Mouse (Mus musculus) heart, embryonic 10.5 days (tissue): ENCODE data around the gene BC025446. TPM values are rescaled to one million over a fixed set of nuclear protein-coding genes. Genes with fewer than 3 reads are reported as not detected.

Experiments used
- DNase-seq: peaks from one replicate; pipeline ENCODE4 v3.0.0-alpha.2; 2017; ENCODE audit warnings: low spot score
- H3K27ac ChIP-seq: fragments of 300-500 bp; sonication (generic); 2 replicates; pipeline ENCODE4 v1.5.1; 2016; ENCODE audit warnings: mild to moderate bottlenecking
- H3K27me3 ChIP-seq: fragments of 300-500 bp; sonication (generic); 2 replicates; pipeline ENCODE4 v1.6.1; 2016; ENCODE audit warnings: mild to moderate bottlenecking; ENCODE audit not compliant: poor library complexity, insufficient read depth, severe bottlenecking
- H3K36me3 ChIP-seq: fragments of 300-500 bp; sonication (generic); 2 replicates; pipeline ENCODE4 v1.6.1; 2016; ENCODE audit warnings: mild to moderate bottlenecking, moderate library complexity
- H3K4me1 ChIP-seq: fragments of 300-500 bp; sonication (generic); 2 replicates; pipeline ENCODE4 v1.6.1; 2016; ENCODE audit warnings: mild to moderate bottlenecking
- H3K4me3 ChIP-seq: fragments of 300-500 bp; sonication (generic); 2 replicates; pipeline ENCODE4 v1.5.1; 2016; ENCODE audit warnings: mild to moderate bottlenecking, moderate library complexity
- H3K9me3 ChIP-seq: fragments of 300-500 bp; sonication (generic); 2 replicates; pipeline ENCODE4 v1.6.1; 2016; ENCODE audit warnings: mild to moderate bottlenecking, moderate library complexity
- WGBS: fragments of 180-500 bp; shearing (Covaris S2); methylation state at CpG from one replicate; pipeline ENCODE4 v1.1.7; 2016; 5-methylcytosine and 5-hydroxymethylcytosine counted together
- polyA plus RNA-seq: library from polyadenylated mRNA; unstranded; fragments of >200 nt; fragmentation: Nextera tagmentation; extraction: Ambion mirVana; gene quantifications from 2 replicates; pipeline ENCODE4 v1.2.1, GENCODE M21; 2016

The BC025446 gene
- polyA plus RNA-seq, 1 experiment from 2014 or later: 0.18 TPM

DNA sequence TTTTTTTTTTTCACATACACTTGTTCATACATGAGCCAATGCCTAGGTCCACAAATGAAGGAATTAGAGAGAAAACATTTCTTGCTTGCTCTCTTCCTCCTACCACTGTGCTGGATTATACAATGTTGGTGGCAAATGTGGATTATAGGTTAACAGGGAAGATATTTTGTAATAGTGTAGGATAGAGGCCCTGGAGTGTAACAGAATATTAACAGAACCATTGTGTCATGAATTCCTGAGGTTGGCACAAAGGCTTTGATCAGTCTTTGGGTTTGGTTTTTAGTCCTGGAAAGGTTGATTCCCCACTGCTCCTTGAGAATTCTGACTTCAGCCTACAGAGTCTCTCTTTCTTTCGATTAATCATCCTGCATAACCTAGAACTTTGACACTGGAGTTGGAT, 50.5 kb downstream of the BC025446 start:
- no peaks in the 10 kb centered on the region for H3K4me1 ChIP-seq
- no peak for DNase-seq
- WGBS: 76% methylated on average over 1 of the region's 1 CpGs
- no peak overlapping the region for H3K27ac ChIP-seq
- H3K9me3 ChIP-seq: no peaks in the 10 kb centered on the region
- H3K4me3 ChIP-seq: no peak overlapping the region
- no peaks in the 10 kb centered on the region for H3K36me3 ChIP-seq
- H3K27me3 ChIP-seq: no peaks in the 10 kb centered on the region

DNA sequence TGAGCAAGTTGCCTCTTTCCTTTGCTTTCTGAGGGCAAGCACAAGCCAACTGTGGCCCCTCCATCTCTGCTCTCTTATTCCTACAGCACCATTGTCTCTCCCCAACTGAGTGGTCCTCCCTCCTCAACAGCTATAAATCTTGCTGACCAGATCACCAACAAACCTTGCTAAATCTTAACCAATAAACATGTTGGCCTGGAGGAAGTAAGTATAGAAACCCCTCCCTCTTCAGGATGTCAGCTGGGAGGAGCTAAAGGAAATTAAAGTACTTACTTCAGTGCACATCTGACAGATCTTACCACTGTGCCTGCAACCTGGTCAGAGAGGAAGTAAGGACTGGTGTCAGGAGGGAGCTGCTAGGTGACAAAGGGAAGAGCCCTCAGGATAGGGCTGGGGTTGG, 51.9 kb downstream of the BC025446 start, which contains the start of gene Ly6f:
Gene Ly6f, plus strand, starts transcription at position 301 of the 400 bp plus-strand sequence.
- DNase-seq: no peak
- Histone ChIP-seq H3K4me1 (no peaks in the 10 kb centered on the region), H3K9me3 (no peaks in the 10 kb centered on the region), H3K4me3 (no peak within 1 kb of the TSS), H3K27me3 (no peaks in the 10 kb centered on the region), H3K36me3 (no peaks in the 10 kb centered on the region), H3K27ac (no peak within 1 kb of the TSS)

DNA sequence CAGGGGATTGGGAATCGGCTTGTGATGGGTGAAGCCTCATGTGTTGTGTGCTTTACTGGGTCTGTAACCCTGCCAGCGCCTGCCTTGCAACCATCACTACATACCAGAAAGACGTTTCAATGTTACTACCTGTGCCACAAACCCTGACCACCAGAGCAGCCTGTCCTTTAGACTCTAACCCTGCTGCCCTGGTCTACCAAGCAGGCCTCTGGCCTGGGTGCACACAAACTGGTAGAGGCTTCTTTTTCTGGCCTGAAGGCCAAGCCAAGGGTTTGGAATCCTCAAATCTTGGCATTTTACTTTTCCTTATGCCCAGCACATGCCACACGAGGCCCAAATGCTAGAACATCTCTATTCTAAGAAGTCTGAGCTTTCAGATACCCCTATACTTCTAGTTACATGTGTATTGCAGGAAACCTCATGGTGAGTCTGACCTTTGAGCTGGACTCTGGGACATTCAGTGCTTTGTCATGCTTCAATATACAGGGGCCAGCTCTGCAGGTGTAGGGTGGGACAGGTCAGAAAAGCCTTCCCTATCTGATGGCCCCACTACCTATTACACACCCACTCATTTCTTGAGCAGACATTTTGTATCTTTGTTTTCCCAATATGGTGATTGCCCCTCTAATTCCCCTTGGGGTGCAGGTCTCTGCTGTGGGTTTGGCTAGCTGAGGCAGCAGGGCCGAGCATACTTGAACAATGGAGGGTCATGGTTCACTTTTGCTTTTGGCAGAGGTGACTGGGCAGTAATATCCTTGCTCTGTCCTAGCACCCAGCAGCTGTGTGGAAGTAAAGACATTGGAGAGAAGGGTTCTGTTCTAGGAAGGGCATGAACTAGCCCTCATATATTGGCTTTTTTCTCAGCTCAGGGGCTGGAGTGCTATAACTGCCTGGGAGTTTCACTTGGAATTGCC, 53.0 kb downstream of the BC025446 start:
- WGBS: 79% methylated on average over 5 of the region's 5 CpGs
- Histone ChIP-seq H3K4me3 (no peak overlapping the region), H3K27me3 (no peaks in the 10 kb centered on the region), H3K9me3 (no peaks in the 10 kb centered on the region), H3K4me1 (no peaks in the 10 kb centered on the region), H3K36me3 (no peaks in the 10 kb centered on the region), H3K27ac (no peak overlapping the region)
- DNase-seq: peak; percentile 57

DNA sequence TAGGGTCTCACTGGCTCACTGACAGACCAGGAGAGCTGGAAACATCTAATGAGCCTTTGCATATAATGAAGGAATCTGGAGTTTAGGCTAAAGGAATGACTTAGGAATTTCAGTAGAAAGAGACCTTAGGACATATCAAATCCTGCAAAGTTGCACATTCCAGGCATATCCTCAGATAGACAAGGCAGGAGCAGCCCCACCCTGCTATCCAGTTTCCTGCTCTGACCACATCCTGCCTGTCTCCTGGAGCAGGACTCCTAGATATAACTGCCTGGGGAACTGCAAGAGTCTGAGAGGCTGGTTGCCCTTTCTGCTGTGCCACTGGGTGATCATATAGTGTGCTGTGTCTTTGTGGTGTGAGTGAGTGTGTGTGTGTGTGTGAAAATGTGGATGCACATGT, 54.0 kb downstream of the BC025446 start:
- DNase-seq: peak; percentile 70
- H3K27me3 ChIP-seq: no peaks in the 10 kb centered on the region
- no peak overlapping the region for H3K27ac ChIP-seq
- H3K4me1 ChIP-seq: no peaks in the 10 kb centered on the region
- H3K36me3 ChIP-seq: no peaks in the 10 kb centered on the region
- no peaks in the 10 kb centered on the region for H3K9me3 ChIP-seq
- H3K4me3 ChIP-seq: no peak overlapping the region

DNA sequence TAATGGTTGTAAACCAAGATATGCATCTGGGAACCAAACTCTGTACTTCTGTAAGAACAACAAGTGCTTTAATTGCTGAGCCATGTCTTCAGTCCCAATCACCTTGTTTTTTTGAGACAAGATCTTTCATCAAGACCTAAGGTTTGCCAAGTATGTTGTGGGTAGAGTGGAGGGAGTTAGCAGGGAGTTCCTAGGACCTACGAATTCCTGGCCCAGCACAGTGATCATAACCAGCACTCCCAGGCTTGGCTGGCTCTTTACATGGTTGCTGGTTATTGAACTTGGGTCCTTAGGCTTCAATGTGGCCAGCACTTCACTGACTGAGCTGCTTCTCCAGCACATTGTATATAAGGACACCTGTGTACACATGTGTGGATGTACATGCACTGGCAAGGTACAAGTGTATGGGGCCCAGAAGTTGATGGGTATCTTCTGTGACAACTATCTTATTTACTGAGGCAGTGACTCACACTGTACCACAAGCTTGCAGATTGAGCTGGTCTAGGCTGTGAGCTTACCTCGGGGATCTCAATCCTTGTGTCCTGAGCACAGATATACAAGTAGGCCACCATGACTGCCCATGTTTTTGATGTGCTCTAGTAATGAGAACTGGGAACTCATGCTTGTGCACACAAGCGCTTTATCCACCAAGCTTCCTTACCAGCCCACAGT, 54.7 kb downstream of the BC025446 start:
- no peaks in the 10 kb centered on the region for H3K36me3 ChIP-seq
- DNase-seq: peak; percentile 62
- no peak overlapping the region for H3K4me3 ChIP-seq
- H3K27ac ChIP-seq: no peak overlapping the region
- H3K4me1 ChIP-seq: no peaks in the 10 kb centered on the region
- WGBS: 74% methylated on average over 3 of the region's 3 CpGs
- H3K9me3 ChIP-seq: no peaks in the 10 kb centered on the region
- H3K27me3 ChIP-seq: no peaks in the 10 kb centered on the region

DNA sequence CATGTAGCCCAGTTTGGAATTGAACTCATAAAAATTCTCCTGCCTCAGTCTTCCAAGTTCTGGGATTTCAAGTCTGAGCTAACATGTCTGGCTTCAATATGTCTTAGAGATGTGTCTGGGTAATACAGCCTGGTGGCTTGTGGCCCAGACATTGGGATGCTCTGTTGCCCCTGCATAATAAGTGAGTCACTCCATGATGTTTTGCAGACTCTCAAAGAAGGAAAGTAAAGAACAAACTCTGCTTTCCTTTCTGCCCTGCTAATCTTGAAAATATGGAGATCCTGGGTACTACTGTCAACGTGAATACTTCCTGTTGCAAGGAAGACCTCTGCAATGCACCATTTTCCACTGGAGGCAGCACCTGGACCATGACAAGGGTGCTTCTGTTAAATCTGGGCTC, 55.2 kb downstream of the BC025446 start:
- no peaks in the 10 kb centered on the region for H3K27me3 ChIP-seq
- H3K27ac ChIP-seq: no peak overlapping the region
- WGBS: 57% methylated on average over 1 of the region's 1 CpGs
- no peaks in the 10 kb centered on the region for H3K36me3 ChIP-seq
- H3K9me3 ChIP-seq: no peaks in the 10 kb centered on the region
- H3K4me3 ChIP-seq: no peak overlapping the region
- no peaks in the 10 kb centered on the region for H3K4me1 ChIP-seq
- no peak for DNase-seq

DNA sequence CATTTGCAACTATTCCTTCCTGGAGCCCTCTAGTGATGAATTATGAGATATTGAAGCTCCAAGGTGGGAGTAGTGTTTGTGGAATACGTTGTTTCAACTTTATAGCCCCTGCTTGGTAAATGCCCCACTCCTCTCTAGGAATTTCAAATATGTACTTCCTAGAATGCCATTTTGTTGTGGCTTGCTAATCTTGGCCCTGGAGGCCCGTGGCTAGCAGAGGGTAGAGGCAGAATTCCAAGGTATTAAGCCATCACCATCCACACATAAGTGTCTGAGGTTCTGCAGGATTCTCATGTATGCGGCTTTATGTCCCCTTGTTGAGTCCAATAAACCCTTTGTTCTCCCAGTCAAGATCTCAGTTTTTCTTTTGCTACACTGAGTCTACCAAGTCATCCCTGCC, 55.7 kb downstream of the BC025446 start:
- Histone ChIP-seq H3K4me3 (no peak overlapping the region), H3K36me3 (no peaks in the 10 kb centered on the region), H3K27me3 (no peaks in the 10 kb centered on the region), H3K9me3 (no peaks in the 10 kb centered on the region), H3K4me1 (no peaks in the 10 kb centered on the region), H3K27ac (no peak overlapping the region)
- peak; percentile 24 for DNase-seq
- 71% methylated on average over 3 of the region's 3 CpGs for WGBS

Other genes with a start within 250 kb of the BC025446 start
- not detected in 2 replicates for gene Ly6i, start 232.9 kb upstream of the BC025446 start, polyA plus RNA-seq
- gene Ly6a, start 218.3 kb upstream of the BC025446 start, polyA plus RNA-seq: 0.36 and 0.93 TPM in 2 replicates
- 0.26 and 0.41 TPM in 2 replicates for gene Ly6c1, start 167.5 kb upstream of the BC025446 start, polyA plus RNA-seq
- not detected in 2 replicates for gene Ly6c2, start 104.4 kb upstream of the BC025446 start, polyA plus RNA-seq
- gene Ly6g, start 61.1 kb upstream of the BC025446 start, polyA plus RNA-seq: not detected in 2 replicates
- not detected in 2 replicates for gene Ly6f, start 52.0 kb downstream of the BC025446 start, polyA plus RNA-seq